Mouse (Mus musculus) lung, adult 10 weeks (tissue): ENCODE results near the gene Olfr525. TPM values are rescaled to one million over a fixed set of nuclear protein-coding genes. Genes with fewer than 3 reads are reported as not detected.

Experiments used
- polyA plus RNA-seq: library from polyadenylated mRNA; stranded (reverse); fragments of 350-450 nt; fragmentation: Illumina TruSeq; extraction: RNeasy Lipid Tissue Mini Kit (QIAGEN cat#74804); gene quantifications from one replicate; pipeline ENCODE4 v1.2.3, GENCODE M21; 2014; ENCODE audit warnings: low read depth, low replicate concordance; ENCODE audit not compliant: insufficient read depth

Gene Olfr525
- polyA plus RNA-seq: not detected

DNA sequence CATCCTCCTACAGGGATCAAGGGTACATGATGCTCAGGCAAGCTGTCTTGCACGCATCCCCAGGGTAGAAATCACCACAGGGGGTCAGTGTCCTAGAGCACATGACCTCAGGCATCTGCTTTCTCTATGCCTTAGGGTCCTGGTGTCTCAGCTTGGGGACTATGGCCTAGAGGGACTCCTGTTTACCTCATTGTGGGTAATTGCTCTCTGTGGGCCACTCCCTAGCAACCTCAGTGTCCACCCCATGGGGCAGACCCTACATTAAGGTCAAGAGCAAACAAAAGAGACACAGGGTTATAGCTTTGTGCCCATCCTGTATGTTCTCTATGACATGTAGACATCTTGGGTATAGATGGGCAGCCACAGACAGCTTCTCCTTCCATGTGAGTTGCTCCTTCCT is at the start of gene Olfr525:
Gene Olfr525 (plus strand): TSS at position 301 of the 400 bp plus-strand sequence.

DNA sequence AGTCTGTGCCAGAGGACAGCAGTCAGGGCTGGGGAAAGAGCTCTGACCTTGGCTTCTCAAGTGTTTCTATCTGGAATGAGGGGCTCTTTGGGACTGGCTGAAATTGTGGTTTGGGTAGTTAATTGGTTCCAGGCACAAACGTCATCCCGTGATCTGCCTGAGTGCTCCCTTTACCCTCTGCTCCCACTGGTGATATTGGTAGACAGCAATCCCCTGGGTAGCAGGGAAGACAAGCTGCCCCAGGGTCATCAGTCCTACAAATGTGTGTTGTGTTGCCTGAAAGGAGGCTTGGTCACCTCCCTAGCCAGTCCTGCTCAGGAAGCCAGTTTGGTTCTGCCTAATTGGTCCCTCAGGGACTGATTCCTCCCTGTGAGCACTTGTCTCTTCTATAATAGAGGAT is 13.1 kb downstream of the Olfr525 start, which contains the start of gene Olfr527:
Gene Olfr527 (plus strand): TSS at position 301 of the 400 bp plus-strand sequence.

DNA sequence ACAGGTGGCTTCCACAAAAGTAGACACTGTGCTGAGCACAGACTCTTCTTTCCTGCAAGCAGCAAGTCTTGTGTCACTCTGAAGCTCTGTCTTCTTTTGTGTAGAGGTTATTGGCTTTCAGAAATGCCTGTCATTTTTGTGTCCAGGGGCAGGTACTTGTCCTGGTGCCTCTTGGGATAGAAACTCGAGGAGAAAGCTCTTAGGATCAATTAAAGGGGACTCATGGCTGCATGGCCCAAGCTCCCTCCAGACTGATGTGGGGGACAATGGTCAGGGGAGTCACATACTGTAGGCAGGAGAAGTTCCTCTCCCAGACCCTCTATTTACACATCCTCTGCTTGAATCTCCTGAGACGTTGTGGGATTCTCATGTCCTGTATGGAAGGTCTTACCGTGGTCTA is 40.9 kb downstream of the Olfr525 start, which contains the start of gene Olfr60:
Gene Olfr60 (minus strand): TSS at position 101 of the 400 bp plus-strand sequence.

DNA sequence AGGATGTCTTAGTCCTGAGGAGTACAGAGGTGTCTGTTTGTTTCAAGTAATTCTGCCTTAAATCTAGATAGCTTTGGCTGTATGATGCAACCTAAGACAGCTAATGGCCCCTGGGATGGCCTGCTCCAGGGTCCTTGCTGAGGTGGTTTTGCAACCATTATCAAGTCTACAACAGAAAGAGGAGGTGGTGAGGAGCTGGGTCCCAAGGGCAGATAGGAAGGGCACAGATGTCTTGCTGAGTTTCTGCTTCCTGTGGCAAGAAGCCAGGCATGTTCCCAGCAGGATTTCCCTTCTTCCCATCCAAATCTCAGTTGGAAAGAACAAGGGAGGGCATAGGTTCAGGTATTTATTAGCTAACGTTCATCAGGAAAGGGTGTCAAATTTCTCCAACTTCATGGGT is 55.6 kb downstream of the Olfr525 start, which contains the start of gene Olfr530:
Gene Olfr530 (minus strand): TSS at position 101 of the 400 bp plus-strand sequence.

Other genes starting within 250 kb of the Olfr525 start
- not detected for gene Caly, start 238.3 kb upstream of the Olfr525 start, polyA plus RNA-seq
- not detected for gene Prap1, start 227.5 kb upstream of the Olfr525 start, polyA plus RNA-seq
- 29.5 TPM for gene Fuom, start 218.4 kb upstream of the Olfr525 start, polyA plus RNA-seq
- gene Paox, start 205.1 kb upstream of the Olfr525 start, polyA plus RNA-seq: 8.8 TPM
- gene Echs1, start 204.4 kb upstream of the Olfr525 start, polyA plus RNA-seq: 97.0 TPM
- 12.7 TPM for gene Mtg1, start 183.3 kb upstream of the Olfr525 start, polyA plus RNA-seq
- gene Sprn, start 166.0 kb upstream of the Olfr525 start, polyA plus RNA-seq: not detected
- not detected for gene Olfr522, start 156.1 kb upstream of the Olfr525 start, polyA plus RNA-seq
- gene Olfr523, start 147.6 kb upstream of the Olfr525 start, polyA plus RNA-seq: not detected
- gene Olfr524, start 114.9 kb upstream of the Olfr525 start, polyA plus RNA-seq: not detected
- 0.48 TPM for gene Cd163l1, start 102.6 kb upstream of the Olfr525 start, polyA plus RNA-seq
- gene 5830411N06Rik, start 73.6 kb upstream of the Olfr525 start, polyA plus RNA-seq: 0.30 TPM
- gene Olfr527, start 13.2 kb downstream of the Olfr525 start, polyA plus RNA-seq: not detected
- gene Olfr60, start 40.8 kb downstream of the Olfr525 start, polyA plus RNA-seq: not detected
- not detected for gene Olfr530, start 55.5 kb downstream of the Olfr525 start, polyA plus RNA-seq
- not detected for gene Olfr531, start 82.1 kb downstream of the Olfr525 start, polyA plus RNA-seq
- gene Olfr532, start 100.8 kb downstream of the Olfr525 start, polyA plus RNA-seq: not detected
- not detected for gene Olfr533, start 142.5 kb downstream of the Olfr525 start, polyA plus RNA-seq
- not detected for gene Olfr535, start 163.4 kb downstream of the Olfr525 start, polyA plus RNA-seq
- gene Olfr536, start 186.5 kb downstream of the Olfr525 start, polyA plus RNA-seq: not detected
- not detected for gene Olfr538, start 247.0 kb downstream of the Olfr525 start, polyA plus RNA-seq